Mouse (Mus musculus): ENCODE results near the gene Lifr.

DNA sequence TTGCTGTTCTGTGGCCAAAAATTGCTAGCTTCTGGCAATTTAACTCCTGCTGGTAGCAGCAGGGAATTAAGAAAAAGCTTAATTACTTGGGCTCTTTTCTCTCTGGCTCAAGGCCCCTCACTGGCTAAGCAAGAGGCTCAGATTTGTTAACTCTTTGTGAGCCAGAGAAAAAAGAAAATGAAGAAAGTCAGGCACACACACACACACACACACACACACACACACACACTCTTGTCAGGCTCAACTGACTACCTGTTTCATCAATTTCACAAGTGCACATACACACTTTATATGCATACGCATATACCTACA lies 27.8 kb upstream of the Lifr start:
- TF ChIP-seq GATA1 (IDR thresholded peaks at IDR 0.05; ENCODE audit: borderline replicate concordance, low read length) (no peak), FLI1 (IDR thresholded peaks at IDR 0.05; ENCODE audit: low read length) (no peak)

Data from megakaryocyte, embryonic 14.5 days (primary cell).